Mouse (Mus musculus): ENCODE results near the gene Shisa3. TPM values are rescaled to one million over a fixed set of nuclear protein-coding genes. Genes with fewer than 3 reads are reported as not detected.

The Shisa3 gene
- total RNA-seq, 2 experiments from 2014 or later, result 1.2 to 1.4 TPM

- DNase-seq, result peak; percentile 32
- intact Hi-C loops (cut with DNase I), result no loop called here
- no peak for TF ChIP-seq CTCF (IDR thresholded peaks at IDR 0.05)
- no peak overlapping the region for H3K27ac ChIP-seq
- no peak overlapping the region for H3K4me3 ChIP-seq
These were observed 33.9 kb downstream of the Shisa3 start for GRCm38 (mm10) chr5:67641406-67642120.

GRCm38 (mm10) chr5:67643537-67644255, 36.0 kb downstream of the Shisa3 start:
- intact Hi-C loops (cut with DNase I), result no loop called here
- Histone ChIP-seq H3K4me3 (no peak overlapping the region), H3K27ac (no peak overlapping the region)
- no peak for TF ChIP-seq CTCF (IDR thresholded peaks at IDR 0.05)
- no peak for DNase-seq

GRCm38 (mm10) chr5:67646756-67647529, 39.3 kb downstream of the Shisa3 start:
- intact Hi-C loops (cut with DNase I), result no loop called here
- Histone ChIP-seq H3K4me3 (no peak overlapping the region), H3K27ac (no peak overlapping the region)
- no peak for DNase-seq
- TF ChIP-seq CTCF (IDR thresholded peaks at IDR 0.05), result no peak

- DNase-seq, result peak; percentile 58
- Histone ChIP-seq H3K27ac (no peak overlapping the region), H3K4me3 (no peak overlapping the region)
- intact Hi-C loops (cut with DNase I), result no loop called here
- TF ChIP-seq CTCF (IDR thresholded peaks at IDR 0.05), result peak; percentile 43
These were observed 39.9 kb downstream of the Shisa3 start for GRCm38 (mm10) chr5:67647568-67647967.

GRCm38 (mm10) chr5:67649156-67649555, 41.5 kb downstream of the Shisa3 start:
- no peak for TF ChIP-seq CTCF (IDR thresholded peaks at IDR 0.05)
- Histone ChIP-seq H3K27ac (no peak overlapping the region), H3K4me3 (no peak overlapping the region)
- intact Hi-C loops (cut with DNase I), result no loop called here
- no peak for DNase-seq

- no peak for TF ChIP-seq CTCF (IDR thresholded peaks at IDR 0.05)
- no peak for DNase-seq
- Histone ChIP-seq H3K27ac (no peak overlapping the region), H3K4me3 (no peak overlapping the region)
- intact Hi-C loops (cut with DNase I), result no loop called here
These were observed 42.3 kb downstream of the Shisa3 start for GRCm38 (mm10) chr5:67650021-67650420.

GRCm38 (mm10) chr5:67652468-67652867, 44.8 kb downstream of the Shisa3 start:
- no peak overlapping the region for H3K4me3 ChIP-seq
- no peak for DNase-seq
- no peak for TF ChIP-seq CTCF (IDR thresholded peaks at IDR 0.05)
- intact Hi-C loops (cut with DNase I), result no loop called here
- no peak overlapping the region for H3K27ac ChIP-seq

- no peak for TF ChIP-seq CTCF (IDR thresholded peaks at IDR 0.05)
These were observed 45.9 kb downstream of the Shisa3 start for GRCm38 (mm10) chr5:67653543-67653942.

GRCm38 (mm10) chr5:67654572-67654971, 46.9 kb downstream of the Shisa3 start:
- H3K27ac ChIP-seq, result no peak overlapping the region
- no peak for TF ChIP-seq CTCF (IDR thresholded peaks at IDR 0.05)
- intact Hi-C loops (cut with DNase I), result no loop called here
- no peak for DNase-seq
- H3K4me3 ChIP-seq, result no peak overlapping the region

More at GRCm38 (mm10) chr5:67653543-67653942, 45.9 kb downstream of the Shisa3 start:
- intact Hi-C loops (cut with DNase I), result no loop called here
- Histone ChIP-seq H3K4me3 (no peak overlapping the region), H3K27ac (no peak overlapping the region)
- DNase-seq, result no peak

- no peak overlapping the region for H3K4me3 ChIP-seq
- no peak for TF ChIP-seq CTCF (IDR thresholded peaks at IDR 0.05)
- intact Hi-C loops (cut with DNase I), result no loop called here
These were observed 48.2 kb downstream of the Shisa3 start for GRCm38 (mm10) chr5:67655696-67656519.

GRCm38 (mm10) chr5:67656821-67657259, 49.2 kb downstream of the Shisa3 start:
- intact Hi-C loops (cut with DNase I), result no loop called here
- no peak for TF ChIP-seq CTCF (IDR thresholded peaks at IDR 0.05)
- Histone ChIP-seq H3K27ac (no peak overlapping the region), H3K4me3 (no peak overlapping the region)
- DNase-seq, result no peak

More at GRCm38 (mm10) chr5:67655696-67656519, 48.2 kb downstream of the Shisa3 start:
- DNase-seq, result no peak
- no peak overlapping the region for H3K27ac ChIP-seq

- no peak overlapping the region for H3K4me3 ChIP-seq
- TF ChIP-seq CTCF (IDR thresholded peaks at IDR 0.05), result no peak
- no peak for DNase-seq
- no peak overlapping the region for H3K27ac ChIP-seq
- intact Hi-C loops (cut with DNase I), result loop anchor here (10.0 kb wide), 1 partner anchor 65 kb away; no protein-coding TSS in a partner anchor
These were observed 52.2 kb downstream of the Shisa3 start for GRCm38 (mm10) chr5:67659864-67660263.

Data from gastrocnemius, adult 2 months (tissue).